Mouse (Mus musculus): ENCODE measurements around the gene Tlr9. TPM values are rescaled to one million over a fixed set of nuclear protein-coding genes. Genes with fewer than 3 reads are reported as not detected.

Tlr9 gene
- total and polyA plus RNA-seq, 3 experiments: 0.84 to 2.5 (median 1.4) TPM

DNA sequence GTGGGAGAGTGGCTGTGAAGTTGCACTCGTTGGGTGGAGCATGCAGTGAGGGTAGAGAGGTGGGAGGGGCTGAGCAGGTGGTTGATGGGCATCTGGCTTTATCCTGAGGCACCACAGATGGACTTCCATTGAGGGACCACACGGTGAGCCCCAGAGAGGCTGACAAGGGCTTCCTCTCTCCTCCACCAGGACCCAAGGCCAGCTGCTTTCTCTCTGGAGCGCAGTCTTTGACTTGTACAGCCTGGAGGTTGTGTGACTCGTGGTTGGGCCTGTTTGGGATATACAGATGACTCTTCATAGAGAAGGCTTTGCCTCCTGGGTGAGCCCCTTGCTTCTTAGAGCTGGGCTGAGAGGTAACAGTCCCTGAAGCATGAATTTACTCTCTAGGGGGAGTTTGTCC is 46.0 kb downstream of the Tlr9 start:
- peak; percentile 63 for DNase-seq

DNA sequence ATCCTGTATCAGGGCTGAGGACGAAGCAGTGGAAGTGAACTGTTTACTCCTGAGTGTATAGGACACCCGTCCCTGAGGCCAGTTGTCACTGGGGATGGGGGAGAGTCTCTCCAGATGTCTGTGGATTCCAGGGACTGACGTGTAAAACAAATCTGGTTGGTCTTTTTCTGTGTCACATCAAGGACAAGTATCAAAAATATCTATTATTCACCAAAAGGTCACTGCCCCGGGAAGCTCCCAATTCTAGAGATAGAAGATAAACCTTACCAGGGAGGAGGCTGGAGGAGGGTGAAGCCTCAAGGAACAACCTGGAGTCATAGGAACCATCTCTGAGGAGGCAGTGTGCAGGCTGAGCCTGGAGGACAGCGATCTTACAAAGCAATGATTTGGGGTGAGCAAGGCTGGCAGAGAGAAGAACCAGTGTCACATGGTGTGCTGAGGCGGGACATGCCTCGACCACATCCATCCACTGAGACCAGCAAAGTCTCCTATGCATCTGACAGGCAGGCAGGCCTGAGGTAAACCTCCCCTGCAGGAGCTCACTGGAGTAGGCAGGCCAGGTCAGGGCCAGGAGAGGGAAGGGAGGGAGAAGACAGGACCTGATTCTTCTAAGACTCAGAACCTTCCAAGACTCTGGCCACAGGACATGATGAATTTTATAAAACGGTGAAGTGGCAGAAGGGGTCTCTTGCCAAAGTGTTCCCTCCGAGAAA is 46.8 kb downstream of the Tlr9 start:
- DNase-seq: peak; percentile 76

DNA sequence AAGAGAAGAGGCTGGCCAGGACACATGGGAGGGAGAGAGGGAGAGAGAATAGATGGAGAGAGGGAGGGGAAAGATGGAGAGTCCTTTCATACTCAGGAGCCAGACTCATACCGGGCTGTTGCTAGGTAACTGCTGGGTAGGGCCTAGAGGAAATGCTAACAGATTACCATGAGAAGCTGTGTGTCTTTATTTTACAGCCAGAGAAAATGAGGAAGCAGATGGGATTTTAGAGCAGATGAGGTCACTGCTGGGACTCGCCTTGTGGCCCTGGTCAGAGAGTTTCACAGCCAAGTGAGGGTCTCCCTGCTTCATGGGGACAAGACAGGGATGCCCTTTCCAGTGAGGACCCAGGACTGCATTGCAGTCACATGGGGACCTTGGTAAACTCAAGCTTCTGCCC is 47.5 kb downstream of the Tlr9 start:
- DNase-seq: no peak

DNA sequence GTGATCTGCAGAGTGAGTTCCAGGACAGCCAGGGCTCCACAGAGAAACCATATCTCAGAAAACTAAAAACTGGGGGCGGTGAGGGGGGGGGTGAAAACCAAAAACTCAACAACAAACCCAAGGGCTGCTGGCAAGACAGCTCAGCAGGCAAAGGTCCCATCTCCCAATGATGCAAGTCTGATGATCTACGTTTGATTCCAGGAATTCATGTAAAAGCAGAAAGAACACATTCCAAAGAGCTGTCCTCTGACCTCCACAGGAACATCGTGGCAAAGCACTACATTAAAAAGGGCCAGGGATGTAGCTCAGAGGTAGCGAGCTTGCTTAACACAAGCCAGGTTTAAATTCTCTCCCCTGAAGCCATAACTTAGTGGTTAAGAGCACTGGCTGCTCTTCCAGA is 48.3 kb downstream of the Tlr9 start:
- DNase-seq: no peak

- DNase-seq: no peak
Observed at GRCm38 (mm10) chr9:106272288-106272687, 49.9 kb downstream of the Tlr9 start.

GRCm38 (mm10) chr9:106273276-106273675 is 50.9 kb downstream of the Tlr9 start:
- no peak for DNase-seq

DNA sequence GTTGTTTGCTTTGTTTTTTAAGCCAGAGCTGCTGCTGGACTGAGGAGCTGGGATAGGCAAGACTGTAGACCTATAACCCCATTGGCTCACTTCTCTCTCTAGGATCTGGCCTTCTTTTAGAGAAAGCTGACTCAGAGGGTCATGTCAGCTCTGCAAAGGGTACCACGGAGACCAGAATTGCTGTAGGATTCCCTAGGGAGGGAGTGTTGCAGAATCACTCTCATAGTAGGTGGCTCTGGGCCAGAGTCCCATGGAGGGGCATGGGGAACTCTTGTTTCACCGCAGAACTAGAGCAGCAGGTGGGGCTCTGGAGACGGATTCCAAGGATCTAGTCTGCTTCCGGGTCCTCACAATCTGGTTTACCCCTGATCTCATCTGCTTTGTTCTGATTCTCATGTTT is 51.4 kb downstream of the Tlr9 start:
- peak; percentile 57 for DNase-seq

- DNase-seq: no peak
Observed at GRCm38 (mm10) chr9:106274652-106275180, 52.3 kb downstream of the Tlr9 start.

DNA sequence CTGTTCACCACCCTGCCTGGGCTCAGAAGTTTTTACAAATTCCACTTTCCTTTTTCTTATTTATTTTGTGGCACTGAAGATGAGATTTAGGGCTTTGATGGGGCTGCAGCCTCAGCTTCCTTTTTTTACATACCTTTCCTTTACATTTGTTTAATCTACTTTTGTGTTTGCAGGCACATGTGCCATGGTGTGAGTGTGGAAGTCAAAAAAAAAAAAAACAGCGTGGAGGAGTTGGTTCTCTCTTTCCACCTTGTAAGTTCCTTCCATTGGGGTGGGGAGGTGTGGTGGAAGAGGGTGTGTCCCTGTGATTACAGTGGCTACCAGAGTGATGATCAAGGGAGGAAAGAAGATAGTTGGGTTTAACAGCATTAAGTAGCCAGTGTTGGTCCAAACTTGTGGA is 53.4 kb downstream of the Tlr9 start:
- DNase-seq: no peak

Small RNA genes within 50 kb of the gene (microRNA-seq; reads per million reads assigned to microRNA genes)
- 110,905 to 143,569 reads per million in 2 experiments for gene Mirlet7g

Other genes with a start within 250 kb of the Tlr9 start
- under 1 TPM; 0.14 to 0.26 TPM for gene Col6a4, start 125.8 kb upstream of the Tlr9 start, total RNA-seq (2021)
- 0.03 and 0.31 TPM in 2 replicates for gene Col6a4, start 125.8 kb upstream of the Tlr9 start, polyA plus RNA-seq (2012; rRNA removed)
- 1 to 10 TPM; 2.5 to 3.3 TPM for gene Glyctk, start 64.5 kb upstream of the Tlr9 start, total RNA-seq (2021)
- 2.5 and 3.2 TPM in 2 replicates for gene Glyctk, start 64.5 kb upstream of the Tlr9 start, polyA plus RNA-seq (2012; rRNA removed)
- gene Wdr82, start 51.7 kb upstream of the Tlr9 start, total RNA-seq (2021): 10 to 100 TPM; 66.8 to 75.8 TPM
- 50.5 and 67.4 TPM in 2 replicates for gene Wdr82, start 51.7 kb upstream of the Tlr9 start, polyA plus RNA-seq (2012; rRNA removed)
- gene Ppm1m, start 22.9 kb upstream of the Tlr9 start, total RNA-seq (2021): 100 to 1,000 TPM in 1 of 2 experiments, 10 to 100 TPM in 1; 84.6 to 135 TPM
- 216 and 273 TPM in 2 replicates for gene Ppm1m, start 22.9 kb upstream of the Tlr9 start, polyA plus RNA-seq (2012; rRNA removed)
- gene Twf2, start 19.5 kb upstream of the Tlr9 start, total RNA-seq (2021): 100 to 1,000 TPM in 1 of 2 experiments, 10 to 100 TPM in 1; 75.8 to 128 TPM
- 121 and 125 TPM in 2 replicates for gene Twf2, start 19.5 kb upstream of the Tlr9 start, polyA plus RNA-seq (2012; rRNA removed)
- 1,000 to 10,000 TPM; 1,496 to 1,691 TPM for gene Alas1, start 26.1 kb downstream of the Tlr9 start, total RNA-seq (2021)
- 1,137 and 1,435 TPM in 2 replicates for gene Alas1, start 26.1 kb downstream of the Tlr9 start, polyA plus RNA-seq (2012; rRNA removed)
- 1 to 10 TPM; 3.4 to 5.4 TPM for gene Poc1a, start 58.5 kb downstream of the Tlr9 start, total RNA-seq (2021)
- 5.4 and 7.1 TPM in 2 replicates for gene Poc1a, start 58.5 kb downstream of the Tlr9 start, polyA plus RNA-seq (2012; rRNA removed)
- 10 to 100 TPM; 12.8 to 18.7 TPM for gene Dusp7, start 146.0 kb downstream of the Tlr9 start, total RNA-seq (2021)
- gene Dusp7, start 146.0 kb downstream of the Tlr9 start, polyA plus RNA-seq (2012; rRNA removed): 40.2 and 46.7 TPM in 2 replicates
- gene Rpl29, start 206.9 kb downstream of the Tlr9 start, total RNA-seq (2021): 100 to 1,000 TPM; 391 to 419 TPM
- 183 and 201 TPM in 2 replicates for gene Rpl29, start 206.9 kb downstream of the Tlr9 start, polyA plus RNA-seq (2012; rRNA removed)
- gene Acy1, start 215.7 kb downstream of the Tlr9 start, total RNA-seq (2021): 10 to 100 TPM; 12.2 to 16.9 TPM
- 11.0 and 14.8 TPM in 2 replicates for gene Acy1, start 215.7 kb downstream of the Tlr9 start, polyA plus RNA-seq (2012; rRNA removed)
- 10 to 100 TPM; 32.6 to 46.6 TPM for gene Abhd14b, start 224.9 kb downstream of the Tlr9 start, total RNA-seq (2021)
- 144 and 175 TPM in 2 replicates for gene Abhd14b, start 224.9 kb downstream of the Tlr9 start, polyA plus RNA-seq (2012; rRNA removed)
- 10 to 100 TPM; 18.8 to 25.9 TPM for gene Abhd14a, start 225.1 kb downstream of the Tlr9 start, total RNA-seq (2021)
- gene Abhd14a, start 225.1 kb downstream of the Tlr9 start, polyA plus RNA-seq (2012; rRNA removed): 29.0 and 33.9 TPM in 2 replicates
- 10 to 100 TPM; 17.5 to 28.6 TPM for gene Pcbp4, start 230.7 kb downstream of the Tlr9 start, total RNA-seq (2021)
- 56.4 and 90.6 TPM in 2 replicates for gene Pcbp4, start 230.7 kb downstream of the Tlr9 start, polyA plus RNA-seq (2012; rRNA removed)
- gene Gpr62, start 243.3 kb downstream of the Tlr9 start, total RNA-seq (2021): under 1 TPM; 0.17 TPM
- gene Gpr62, start 243.3 kb downstream of the Tlr9 start, polyA plus RNA-seq (2012; rRNA removed): 0.95 and 0.99 TPM in 2 replicates